Comparison of ENCODE assay signal across 21 mouse cellular contexts in genomic region chr11:93660379-93660778, GRCm38 (mm10).
"Had no signal": no experiment of that assay in that cellular context is flagged by ENCODE, and none has a peak within 500 bp of the region (broad histone marks: within the 10 kb centered on the region; RNA-seq: fewer than 3 reads in every experiment).

No protein-coding gene starts in this region.

- DNase-seq: heart, postnatal 10 days; heart, postnatal 14 days; heart, postnatal 36 days; heart, postnatal 4 days; kidney, adult 11 months; kidney, adult 18-20 months; kidney, adult 2 months; kidney, adult 8-10 months; kidney, adult 9 months; kidney, postnatal 10 days; kidney, postnatal 14 days; kidney, postnatal 25 days; kidney, postnatal 36 days; kidney, postnatal 4 days; layer of hippocampus, postnatal 36 days had no signal

- ATAC-seq: hindbrain, embryonic 16.5 days; hindbrain, postnatal 0 days; inflammation-experienced regulatory T-cells, adult 6 months; intestine, embryonic 15.5 days; intestine, embryonic 16.5 days; intestine, postnatal 0 days had no signal
